Mouse (Mus musculus) cerebellum, adult 2 months (tissue): ENCODE results near the gene Gm5134.

Experiments used
- CTCF ChIP-seq: fragments of 200-500 bp; IDR thresholded peaks from 2 replicates; pipeline ENCODE4 v1.5.1; 2011; ENCODE audit warnings: low read depth, mild to moderate bottlenecking, control low read depth, low read length, moderate library complexity, borderline replicate concordance; ENCODE audit not compliant: insufficient read depth
- POLR2A ChIP-seq: fragments of 200-500 bp; IDR thresholded peaks from 2 replicates; pipeline ENCODE4 v1.6.1; 2011; ENCODE audit warnings: low read length, control low read depth, borderline replicate concordance; ENCODE audit not compliant: insufficient read depth

GRCm38 (mm10) chr10:75906882-75907281, 47.4 kb upstream of the Gm5134 start:
- TF ChIP-seq CTCF (no peak), POLR2A (no peak)
